Mouse (Mus musculus) gastrocnemius, adult 18-20 months (tissue): Measurements from ENCODE around the gene Bcar3. TPM values are rescaled to one million over a fixed set of nuclear protein-coding genes. Genes with fewer than 3 reads are reported as not detected.

ENCODE experiments used
- DNase-seq: peaks from one replicate; pipeline ENCODE4 v3.0.0; 2021; ENCODE audit warnings: low spot score
- total RNA-seq, 2 experiments: library from RNA; stranded (reverse); gene quantifications; 2 replicates each; pipeline ENCODE4 v1.2.3; 2021

The Bcar3 gene
- total RNA-seq, 2 experiments from 2014 or later: 3.0 to 8.3 TPM

DNA sequence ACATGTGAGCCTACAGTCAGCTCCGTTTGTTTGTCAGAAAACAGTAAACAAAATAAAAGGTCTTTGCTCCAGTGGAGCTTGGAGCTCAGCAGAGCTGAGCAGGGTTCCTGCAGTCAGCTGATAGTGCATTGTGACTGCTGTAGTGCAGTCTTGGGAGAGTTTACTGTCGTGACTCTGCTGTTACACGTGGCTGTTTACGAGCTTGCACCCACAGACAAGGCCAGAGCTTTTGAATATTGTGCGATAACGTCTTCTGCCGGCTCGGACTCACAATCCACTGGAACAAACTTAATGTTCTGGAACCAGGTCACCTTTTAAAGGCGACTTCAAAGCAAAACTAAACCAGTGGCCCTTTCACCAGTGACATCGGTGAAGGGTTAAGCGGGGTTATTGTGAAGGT is 123.5 kb downstream of the Bcar3 start:
- DNase-seq: no peak

DNA sequence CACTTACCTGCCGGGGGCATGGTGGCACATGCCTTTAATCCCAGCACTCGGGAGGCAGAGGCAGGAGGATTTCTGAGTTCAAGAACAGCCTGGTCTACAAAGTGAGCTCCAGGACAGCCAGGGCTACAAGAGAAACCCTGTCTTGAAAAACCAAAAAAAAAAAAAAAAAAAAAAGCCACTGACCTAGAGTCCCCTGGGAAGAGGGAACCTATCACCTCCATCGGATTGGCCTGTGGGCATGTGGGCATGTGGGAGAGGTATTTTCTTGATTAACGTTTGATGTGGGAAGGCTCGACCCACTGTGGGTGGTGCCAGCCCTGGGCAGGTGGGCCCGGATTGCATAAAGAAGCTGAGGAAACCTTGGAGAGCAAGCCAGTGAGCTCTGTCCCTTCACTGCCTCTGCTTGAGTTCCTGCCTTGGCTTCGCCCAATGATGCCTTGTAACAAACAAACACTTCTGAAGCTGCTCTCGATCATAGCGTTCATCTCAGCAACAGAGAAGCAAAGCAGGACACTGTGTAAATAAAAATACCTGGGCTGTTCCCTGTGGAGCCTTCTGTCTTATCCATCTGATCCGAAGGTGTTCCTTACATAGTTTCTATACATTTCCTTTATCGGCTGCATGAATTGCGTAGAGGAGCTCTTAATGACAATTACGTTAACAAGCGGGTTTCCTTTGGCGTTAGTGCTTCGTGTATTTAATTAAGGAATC is 124.8 kb downstream of the Bcar3 start:
- no peak for DNase-seq

- DNase-seq: peak; percentile 61
These were observed 125.9 kb downstream of the Bcar3 start for GRCm38 (mm10) chr3:122419610-122420409.

DNA sequence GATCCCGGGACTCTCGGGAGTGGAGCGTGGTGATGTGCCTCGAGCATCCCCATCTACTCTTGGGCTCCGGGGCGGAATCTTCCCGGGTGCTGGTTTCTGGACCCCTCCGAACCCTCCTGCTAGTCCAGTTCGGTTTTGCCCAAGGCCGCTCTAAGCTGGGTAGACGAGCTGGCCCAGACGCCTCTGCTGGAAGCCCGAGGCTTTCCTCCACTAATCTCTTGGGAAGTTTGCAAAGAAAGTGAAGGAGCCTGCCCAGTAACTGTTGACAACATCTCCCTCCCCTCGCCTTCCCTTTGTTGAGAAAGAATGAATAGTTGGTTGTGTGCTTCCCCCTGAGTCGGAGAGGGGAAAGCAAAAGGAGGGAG is 126.5 kb downstream of the Bcar3 start:
- peak; percentile 25 for DNase-seq

GRCm38 (mm10) chr3:122421042-122421702 is 127.2 kb downstream of the Bcar3 start:
- no peak for DNase-seq

DNA sequence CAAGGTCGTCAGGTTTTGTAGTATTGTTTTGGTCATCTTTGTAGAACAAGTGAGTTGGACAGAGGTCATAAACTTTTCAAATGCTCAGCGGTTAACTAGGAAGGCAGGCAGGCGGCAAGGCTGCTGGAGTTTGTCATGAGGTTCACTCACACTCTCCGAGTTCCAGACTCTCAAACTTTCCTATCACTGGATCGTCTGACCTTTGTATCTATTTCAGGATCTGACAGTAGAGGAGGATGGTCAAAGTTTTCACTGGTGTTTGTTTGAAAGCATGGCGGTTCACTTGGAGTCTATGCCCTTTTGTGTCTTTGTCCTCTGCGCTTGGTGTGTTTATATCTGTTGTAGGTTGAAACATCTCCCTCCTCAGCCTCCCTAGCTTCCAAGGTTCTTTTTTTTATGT is 127.9 kb downstream of the Bcar3 start:
- DNase-seq: no peak

DNA sequence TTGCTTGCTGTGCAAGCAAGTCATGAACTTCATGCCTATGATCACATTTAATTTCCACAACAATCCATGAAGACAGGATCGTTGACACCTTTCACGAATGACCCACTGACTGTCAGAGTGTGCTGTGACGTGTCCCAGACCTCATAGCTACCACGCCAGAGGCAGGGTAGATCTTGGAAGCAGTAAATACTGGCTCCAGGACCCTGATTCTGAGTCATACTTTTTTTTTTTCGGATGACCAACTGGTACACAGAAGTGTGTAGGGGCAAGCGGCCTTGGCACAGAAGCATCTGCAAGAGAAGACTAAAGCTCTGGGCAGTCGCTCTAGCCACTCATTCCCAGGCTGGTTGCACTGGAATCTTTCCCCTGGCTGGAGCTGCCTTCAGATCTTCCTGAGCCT is 128.3 kb downstream of the Bcar3 start:
- DNase-seq: no peak

DNA sequence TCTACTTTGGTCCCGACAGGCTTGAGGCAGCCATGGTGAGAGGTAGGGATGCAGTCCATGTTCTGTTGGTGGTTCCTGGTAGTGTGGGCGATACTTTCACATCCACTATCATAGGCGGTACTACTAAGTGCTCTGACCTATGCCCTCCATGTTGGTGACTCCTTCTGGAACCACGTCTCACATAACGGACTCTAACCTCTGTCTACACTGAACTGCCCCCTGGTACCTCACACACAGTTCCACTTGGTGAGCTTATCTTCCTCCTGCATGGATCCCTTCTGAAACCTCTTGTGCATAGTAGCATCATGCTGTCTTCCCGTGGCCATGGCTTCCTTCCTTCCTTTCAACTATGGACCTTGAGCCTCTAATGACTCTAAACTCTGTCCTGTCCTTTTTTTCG is 129.7 kb downstream of the Bcar3 start:
- no peak for DNase-seq

GRCm38 (mm10) chr3:122428325-122428821 is 134.4 kb downstream of the Bcar3 start:
- no peak for DNase-seq

DNA sequence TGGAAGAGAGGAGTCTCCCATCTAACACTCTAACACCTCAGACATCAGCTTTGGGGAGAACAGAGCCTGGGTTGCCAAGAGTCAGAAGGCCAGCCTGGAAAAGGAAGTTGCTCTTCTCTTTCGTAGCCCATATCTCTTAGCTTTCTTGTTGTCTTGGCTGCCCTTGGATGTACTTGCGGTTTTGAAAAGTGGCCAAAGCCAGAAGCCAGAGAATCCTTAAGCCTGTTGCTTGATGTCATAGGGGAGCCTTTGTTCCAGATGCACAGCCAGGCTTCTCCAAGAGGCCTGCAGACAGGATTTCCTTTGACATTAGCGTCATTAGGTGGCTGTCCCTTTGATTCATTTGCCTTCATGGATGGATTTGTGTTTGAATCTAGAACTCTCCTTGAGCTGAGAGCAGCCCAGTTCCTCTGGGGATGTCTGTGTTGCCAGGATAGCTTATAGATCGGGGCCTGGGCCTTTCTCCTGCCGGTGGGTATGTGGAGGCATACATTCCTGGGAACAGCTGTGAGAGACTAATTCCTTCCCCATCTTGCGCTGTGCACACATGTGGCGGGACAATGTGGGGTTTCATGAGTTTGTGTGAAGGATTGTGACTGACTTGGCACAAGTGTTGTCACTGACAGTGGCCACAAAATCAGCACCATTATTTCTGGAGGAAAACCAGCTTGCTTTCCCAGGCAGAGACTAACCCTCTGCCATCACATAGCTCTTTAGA is 137.0 kb downstream of the Bcar3 start:
- DNase-seq: peak; percentile 35

GRCm38 (mm10) chr3:122432811-122433406 is 139.0 kb downstream of the Bcar3 start:
- DNase-seq: peak; percentile 22

GRCm38 (mm10) chr3:122433975-122434626 is 140.2 kb downstream of the Bcar3 start:
- DNase-seq: no peak

GRCm38 (mm10) chr3:122434983-122435935 is 141.3 kb downstream of the Bcar3 start:
- DNase-seq: no peak

DNA sequence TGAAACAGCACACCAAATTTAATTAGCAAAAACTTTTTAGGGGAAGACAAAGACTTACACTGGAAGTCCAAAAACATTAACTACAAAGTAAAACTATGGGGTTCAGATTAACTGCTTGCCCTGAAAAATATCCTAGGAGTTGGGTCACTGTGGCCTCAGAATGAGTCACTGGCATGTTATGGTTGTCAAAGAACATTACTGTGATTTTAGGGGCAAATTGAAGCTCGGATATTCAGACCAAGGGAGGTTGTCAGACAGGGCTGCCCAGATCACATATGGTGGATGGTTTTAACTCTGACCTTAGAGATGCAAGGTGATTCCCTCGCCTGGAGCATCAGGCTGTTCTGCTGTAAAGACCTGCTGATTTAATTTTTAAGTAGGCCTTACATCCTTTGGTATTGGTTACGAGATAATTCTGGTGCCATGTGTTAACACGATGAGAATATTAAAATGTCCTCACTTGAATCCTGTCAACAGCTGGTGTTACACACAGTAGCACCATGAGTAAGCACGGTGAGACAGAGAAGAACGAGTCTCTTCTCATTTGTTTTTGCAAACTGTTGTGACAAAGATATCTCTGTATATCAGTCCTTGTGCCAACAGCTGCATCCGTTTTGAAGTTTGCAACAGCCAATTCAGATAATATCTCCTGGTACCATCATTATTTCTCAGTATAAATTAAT is 144.3 kb downstream of the Bcar3 start:
- no peak for DNase-seq

GRCm38 (mm10) chr3:122445696-122446095 is 151.8 kb downstream of the Bcar3 start:
- no peak for DNase-seq

DNA sequence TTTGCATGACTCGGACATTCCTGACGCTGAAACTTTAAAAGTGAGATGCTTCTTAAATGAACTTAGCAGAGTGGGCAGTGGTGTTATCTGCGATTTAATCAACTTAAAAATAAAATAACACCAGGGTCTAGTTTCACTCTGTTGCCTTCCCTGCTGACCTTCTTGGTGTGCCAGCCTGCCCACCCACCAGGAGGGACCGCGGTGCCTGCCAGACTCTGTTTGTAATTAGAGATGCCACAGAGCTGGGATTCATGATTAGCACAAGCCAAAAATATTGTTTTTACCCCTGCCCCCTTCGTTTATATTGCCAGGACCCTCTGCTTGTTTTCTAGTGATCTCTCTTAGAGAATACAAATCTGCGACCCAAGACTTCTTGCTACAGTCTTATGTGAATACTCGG is 152.7 kb downstream of the Bcar3 start:
- DNase-seq: no peak

- no peak for DNase-seq
These were observed 154.3 kb downstream of the Bcar3 start for GRCm38 (mm10) chr3:122448196-122448595.

DNA sequence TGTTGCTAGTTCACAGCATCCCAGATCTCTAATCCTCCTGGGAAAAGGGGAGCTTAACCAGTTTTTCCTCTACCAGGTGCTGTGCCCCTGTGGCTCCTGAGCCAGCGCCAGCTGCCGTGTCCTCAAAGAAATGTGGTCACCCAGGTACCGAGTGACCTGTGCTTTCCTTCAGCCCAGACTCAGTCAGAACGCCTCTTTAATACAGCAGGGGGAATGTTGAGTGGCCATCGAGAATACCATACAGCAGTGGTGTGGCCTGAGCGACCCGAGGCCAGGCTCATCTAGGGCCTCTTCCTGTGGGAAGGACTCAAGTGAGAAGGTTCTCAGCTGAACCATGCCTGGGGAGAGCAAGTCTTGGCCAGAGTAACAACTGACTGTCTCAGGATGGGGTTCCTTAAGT is 156.1 kb downstream of the Bcar3 start:
- no peak for DNase-seq

DNA sequence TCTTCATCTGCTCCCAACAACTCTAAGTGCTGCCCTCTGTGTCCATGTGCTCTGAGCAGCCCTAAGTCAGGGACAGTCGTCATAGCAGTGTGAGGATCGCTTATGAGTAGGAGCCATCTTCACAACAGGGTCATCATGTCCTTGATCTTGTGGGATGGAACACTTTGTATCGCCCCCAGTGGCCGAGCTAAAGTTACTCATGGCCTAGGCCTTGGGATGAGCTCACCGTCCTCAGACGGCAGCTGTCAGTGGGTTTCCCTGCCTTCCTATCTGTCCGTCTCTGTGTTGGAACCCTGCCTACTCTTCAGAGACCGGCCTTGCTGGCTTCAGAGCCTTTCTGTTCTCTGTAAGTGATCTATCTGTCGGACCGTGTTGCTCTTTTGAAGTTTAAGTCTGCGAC is 159.9 kb downstream of the Bcar3 start:
- DNase-seq: no peak
